Mouse (Mus musculus) left cerebral cortex, postnatal 25 days (tissue): ENCODE data around the gene Cyyr1. TPM values are rescaled to one million over a fixed set of nuclear protein-coding genes. Genes with fewer than 3 reads are reported as not detected.

Source experiments
- DNase-seq, 2 experiments: peaks; one replicate each; pipeline ENCODE4 v3.0.0; 2022; ENCODE audit warnings: low spot score in 2 of 2, mixed read lengths in 1 of 2
- intact Hi-C: fragments of 180-260 bp; cut with DNase I; formaldehyde crosslinking; loops from one replicate; pipeline ENCODE4 v1.15.1; 2025
- total RNA-seq, 2 experiments: library from RNA; stranded (reverse); gene quantifications; 2 replicates each; pipeline ENCODE4 v1.2.3; 2021

Cyyr1 gene
- total RNA-seq, 2 experiments from 2014 or later = 3.9 to 4.1 TPM

- intact Hi-C loops = loop anchor here (10.0 kb wide), 1 partner anchor 310 kb away; the partner anchor contains the start of gene App
- DNase-seq = no peak
These were observed 68.6 kb downstream of the Cyyr1 start for GRCm38 (mm10) chr16:85484557-85484956.

- intact Hi-C loops = no loop called here
- DNase-seq = no peak
These were observed 78.6 kb downstream of the Cyyr1 start for GRCm38 (mm10) chr16:85474552-85475071.

- intact Hi-C loops = no loop called here
- no peak for DNase-seq
These were observed 83.1 kb downstream of the Cyyr1 start for GRCm38 (mm10) chr16:85470057-85470456.

GRCm38 (mm10) chr16:85455043-85455442 lies 98.2 kb downstream of the Cyyr1 start:
- intact Hi-C loops = no loop called here
- DNase-seq = no peak

GRCm38 (mm10) chr16:85446306-85446705 lies 106.9 kb downstream of the Cyyr1 start:
- intact Hi-C loops = no loop called here
- no peak for DNase-seq

GRCm38 (mm10) chr16:85445801-85446200 lies 107.4 kb downstream of the Cyyr1 start:
- DNase-seq = no peak
- intact Hi-C loops = no loop called here

GRCm38 (mm10) chr16:85435427-85435826 lies 117.8 kb downstream of the Cyyr1 start:
- intact Hi-C loops = no loop called here
- DNase-seq = peak in 1 of 2 experiments; percentile 22

GRCm38 (mm10) chr16:85429173-85429572 lies 124.0 kb downstream of the Cyyr1 start:
- intact Hi-C loops = no loop called here
- peak in 1 of 2 experiments; percentile 5 for DNase-seq

GRCm38 (mm10) chr16:85422889-85423288 lies 130.3 kb downstream of the Cyyr1 start:
- intact Hi-C loops = no loop called here
- DNase-seq = no peak

GRCm38 (mm10) chr16:85415415-85415814 lies 137.8 kb downstream of the Cyyr1 start:
- intact Hi-C loops = no loop called here
- no peak for DNase-seq

- intact Hi-C loops = no loop called here
These were observed 159.7 kb downstream of the Cyyr1 start for GRCm38 (mm10) chr16:85393430-85393948.

GRCm38 (mm10) chr16:85386801-85387200 lies 166.4 kb downstream of the Cyyr1 start:
- DNase-seq = no peak
- intact Hi-C loops = no loop called here

More at GRCm38 (mm10) chr16:85393430-85393948, 159.7 kb downstream of the Cyyr1 start:
- DNase-seq = no peak

Other genes with a start within 250 kb of the Cyyr1 start
- 1 to 10 TPM; 7.1 to 7.7 TPM for gene Adamts1, start 249.7 kb upstream of the Cyyr1 start, total RNA-seq